Mouse (Mus musculus) myocyte (in vitro differentiated cells): ENCODE measurements around the gene Kcnk2. TPM values are rescaled to one million over a fixed set of nuclear protein-coding genes. Genes with fewer than 3 reads are reported as not detected.
A peak's percentile ranks its signal among the peaks of the same experiment; 100 is the strongest.

Source experiments
- H3K27me3 ChIP-seq: one replicate; pipeline ENCODE4 v1.6.1; 2011; ENCODE audit not compliant: control insufficient read depth, insufficient read depth, insufficient read length
- H3K36me3 ChIP-seq: one replicate; pipeline ENCODE4 v1.6.1; 2011; ENCODE audit not compliant: control insufficient read depth, insufficient read depth
- H3K4me2 ChIP-seq: one replicate; pipeline ENCODE4 v1.6.1; 2011; ENCODE audit warnings: low read depth, control low read depth
- H3K4me3 ChIP-seq: one replicate; pipeline ENCODE4 v1.5.1; 2011; ENCODE audit warnings: mild to moderate bottlenecking, control low read depth, moderate library complexity
- H3K79me2 ChIP-seq: one replicate; pipeline ENCODE4 v1.6.1; 2011; ENCODE audit not compliant: control insufficient read depth, insufficient read depth
- H3ac ChIP-seq: one replicate; pipeline ENCODE4 v1.6.1; 2011; ENCODE audit not compliant: control insufficient read depth, insufficient read length
- CEBPB ChIP-seq: IDR thresholded peaks from 2 replicates; pipeline ENCODE4 v1.6.1; 2011; ENCODE audit warnings: mild to moderate bottlenecking, moderate library complexity; ENCODE audit not compliant: poor library complexity, insufficient read depth, severe bottlenecking
- E2F4 ChIP-seq: IDR thresholded peaks from one replicate; pipeline ENCODE4 v1.6.1; 2011; ENCODE audit warnings: mild to moderate bottlenecking, control low read depth, moderate library complexity; ENCODE audit not compliant: insufficient read depth
- MAX ChIP-seq: IDR thresholded peaks from one replicate; pipeline ENCODE4 v1.6.1; 2011; ENCODE audit warnings: low read depth, mild to moderate bottlenecking, control low read depth
- MYOD1 ChIP-seq, 3 experiments: IDR thresholded peaks; one replicate each; pipeline ENCODE4 v1.6.1; 2011; ENCODE audit warnings: control low read depth in 2 of 3, low read depth in 2 of 3, mild to moderate bottlenecking in 2 of 3, moderate library complexity in 1 of 3; ENCODE audit not compliant: insufficient read length in 2 of 3, control insufficient read depth in 1 of 3
- MYOG ChIP-seq, 3 experiments: IDR thresholded peaks; one replicate each; pipeline ENCODE4 v1.6.1; 2011; ENCODE audit warnings: control low read depth in 2 of 3, low read depth in 2 of 3, mild to moderate bottlenecking in 2 of 3; ENCODE audit not compliant: insufficient read length in 2 of 3, control insufficient read depth in 1 of 3, insufficient read depth in 1 of 3
- POLR2A ChIP-seq: IDR thresholded peaks from one replicate; pipeline ENCODE4 v1.6.1; 2011; ENCODE audit warnings: low read depth, mild to moderate bottlenecking, control low read depth, moderate library complexity; ENCODE audit not compliant: insufficient read length
- POLR2AphosphoS2 ChIP-seq: IDR thresholded peaks from one replicate; pipeline ENCODE4 v1.6.1; 2011; ENCODE audit warnings: low read depth, control low read depth; ENCODE audit not compliant: insufficient read length
- REST ChIP-seq: IDR thresholded peaks from one replicate; pipeline ENCODE4 v1.6.1; 2011; ENCODE audit warnings: mild to moderate bottlenecking, control low read depth, moderate library complexity; ENCODE audit not compliant: insufficient read depth, insufficient read length
- SRF ChIP-seq: IDR thresholded peaks from one replicate; pipeline ENCODE4 v1.6.1; 2011; ENCODE audit warnings: low read depth; ENCODE audit not compliant: control insufficient read depth, insufficient read length
- TCF12 ChIP-seq: IDR thresholded peaks from one replicate; pipeline ENCODE4 v1.6.1; 2011; ENCODE audit warnings: mild to moderate bottlenecking, control low read depth; ENCODE audit not compliant: poor library complexity, insufficient read depth, severe bottlenecking
- TCF3 ChIP-seq: IDR thresholded peaks from one replicate; pipeline ENCODE4 v1.6.1; 2011; ENCODE audit warnings: low read depth, control low read depth; ENCODE audit not compliant: insufficient read length
- USF1 ChIP-seq: IDR thresholded peaks from one replicate; pipeline ENCODE4 v1.6.1; 2011; ENCODE audit warnings: low read depth, mild to moderate bottlenecking, control low read depth, moderate library complexity
- polyA plus RNA-seq: library from polyadenylated mRNA; unstranded; fragments of >200 nt; fragmentation: generic; extraction: Trizol; gene quantifications from one replicate; pipeline ENCODE4 v1.2.1, GENCODE M21; 2012; ENCODE audit warnings: missing spikeins

The Kcnk2 gene
- polyA plus RNA-seq, 1 experiment: 4.7 TPM

- H3ac ChIP-seq: no peak overlapping the region
- no peaks in the 10 kb centered on the region for H3K27me3 ChIP-seq
- no peaks in the 10 kb centered on the region for H3K79me2 ChIP-seq
- no peak overlapping the region for H3K4me2 ChIP-seq
- no peak overlapping the region for H3K4me3 ChIP-seq
- TF ChIP-seq USF1: no peak
- no peaks in the 10 kb centered on the region for H3K36me3 ChIP-seq
These were observed 48.2 kb downstream of the Kcnk2 start for GRCm38 (mm10) chr1:189353887-189354286.

- Histone ChIP-seq H3K4me3 (no peak overlapping the region), H3K4me2 (no peak overlapping the region), H3ac (no peak overlapping the region), H3K36me3 (no peaks in the 10 kb centered on the region), H3K79me2 (no peaks in the 10 kb centered on the region), H3K27me3 (no peaks in the 10 kb centered on the region)
- TF ChIP-seq SRF (no peak), MYOD1 (IDR thresholded peaks at IDR 0.05; ENCODE audit: control insufficient read depth in 1 of 3, insufficient read length in 2 of 3, low read depth in 2 of 3) (no peak), MYOG (IDR thresholded peaks at IDR 0.05; ENCODE audit: control insufficient read depth in 1 of 3, insufficient read depth in 1 of 3, insufficient read length in 2 of 3, low read depth in 2 of 3) (no peak), CEBPB (no peak), POLR2A (no peak), POLR2AphosphoS2 (no peak), REST (no peak), TCF3 (no peak), USF1 (no peak), TCF12 (no peak), MAX (no peak), E2F4 (no peak)
These were observed 50.3 kb downstream of the Kcnk2 start for GRCm38 (mm10) chr1:189351804-189352203.

GRCm38 (mm10) chr1:189349205-189349604 lies 52.9 kb downstream of the Kcnk2 start:
- Histone ChIP-seq H3K36me3 (no peaks in the 10 kb centered on the region), H3ac (no peak overlapping the region), H3K79me2 (no peaks in the 10 kb centered on the region), H3K27me3 (no peaks in the 10 kb centered on the region), H3K4me3 (no peak overlapping the region), H3K4me2 (no peak overlapping the region)
- TF ChIP-seq SRF (no peak), E2F4 (no peak)

GRCm38 (mm10) chr1:189345166-189345565 lies 56.9 kb downstream of the Kcnk2 start:
- Histone ChIP-seq H3K36me3 (no peaks in the 10 kb centered on the region), H3K4me3 (no peak overlapping the region), H3K4me2 (no peak overlapping the region), H3K79me2 (no peaks in the 10 kb centered on the region), H3K27me3 (no peaks in the 10 kb centered on the region), H3ac (no peak overlapping the region)
- no peak for TF ChIP-seq USF1
- TF ChIP-seq TCF3: no peak
- no peak for TF ChIP-seq POLR2A
- no peak for TF ChIP-seq TCF12
- TF ChIP-seq MYOG (IDR thresholded peaks at IDR 0.05; ENCODE audit: control insufficient read depth in 1 of 3, insufficient read depth in 1 of 3, insufficient read length in 2 of 3, low read depth in 2 of 3): no peak
- no peak for TF ChIP-seq POLR2AphosphoS2
- TF ChIP-seq CEBPB: no peak
- no peak for TF ChIP-seq REST
- TF ChIP-seq MYOD1 (IDR thresholded peaks at IDR 0.05; ENCODE audit: control insufficient read depth in 1 of 3, insufficient read length in 2 of 3, low read depth in 2 of 3): no peak

- Histone ChIP-seq H3K4me3 (no peak overlapping the region), H3ac (peak overlapping the region; percentile 5), H3K79me2 (no peaks in the 10 kb centered on the region), H3K27me3 (no peaks in the 10 kb centered on the region), H3K4me2 (peak overlapping the region; percentile 13), H3K36me3 (no peaks in the 10 kb centered on the region)
- TF ChIP-seq E2F4 (no peak), TCF3 (no peak), USF1 (no peak), POLR2A (no peak), TCF12 (no peak), MYOG (IDR thresholded peaks at IDR 0.05; ENCODE audit: control insufficient read depth in 1 of 3, insufficient read depth in 1 of 3, insufficient read length in 2 of 3, low read depth in 2 of 3) (no peak), REST (no peak), MAX (no peak)
These were observed 58.5 kb downstream of the Kcnk2 start for GRCm38 (mm10) chr1:189343301-189344251.
